Mouse (Mus musculus): ENCODE data around the gene Tmco4. TPM values are rescaled to one million over a fixed set of nuclear protein-coding genes. Genes with fewer than 3 reads are reported as not detected.

The Tmco4 gene
- 0.08 and 0.13 TPM in 2 replicates for polyA plus RNA-seq (2012)

GRCm38 (mm10) chr4:138972827-138973718 is at the start of gene Tmco4:
TSS of gene Tmco4 (plus strand) at chr4:138972888.
- TF ChIP-seq TAL1 (IDR thresholded peaks at IDR 0.05; ENCODE audit: low read length) = no peak
- TF ChIP-seq GATA1 (IDR thresholded peaks at IDR 0.05; ENCODE audit: low read length) = no peak
- H3K4me3 ChIP-seq (replicated peaks) = peak within 1 kb of the TSS; percentile 75
- H3K36me3 ChIP-seq (ENCODE audit: control insufficient read depth) = no peaks in the 10 kb centered on the region
- no peaks in the 10 kb centered on the region for H3K9me3 ChIP-seq (ENCODE audit: control insufficient read depth, low read length)
- H3K4me1 ChIP-seq (ENCODE audit: control insufficient read depth) = peaks cover 26% of the 10 kb centered on the region
- H3K27me3 ChIP-seq (ENCODE audit: control insufficient read depth) = no peaks in the 10 kb centered on the region

- no peak for TF ChIP-seq TAL1 (IDR thresholded peaks at IDR 0.05; ENCODE audit: low read length)
- no peak for TF ChIP-seq GATA1 (IDR thresholded peaks at IDR 0.05; ENCODE audit: low read length)
- H3K27me3 ChIP-seq (ENCODE audit: control insufficient read depth) = peaks cover 3% of the 10 kb centered on the region; the same call in 1 of the 2 replicates
- H3K4me3 ChIP-seq (replicated peaks) = no peak overlapping the region
- H3K9me3 ChIP-seq (ENCODE audit: control insufficient read depth, low read length) = no peaks in the 10 kb centered on the region
- no peaks in the 10 kb centered on the region for H3K36me3 ChIP-seq (ENCODE audit: control insufficient read depth)
- H3K4me1 ChIP-seq (ENCODE audit: control insufficient read depth) = peaks cover 4% of the 10 kb centered on the region
These were observed 47.1 kb upstream of the Tmco4 start for GRCm38 (mm10) chr4:138925561-138925960.

GRCm38 (mm10) chr4:138933862-138934261 is 38.8 kb upstream of the Tmco4 start:
- Histone ChIP-seq H3K4me1 (ENCODE audit: control insufficient read depth) (no peaks in the 10 kb centered on the region), H3K27me3 (ENCODE audit: control insufficient read depth) (no peaks in the 10 kb centered on the region), H3K36me3 (ENCODE audit: control insufficient read depth) (no peaks in the 10 kb centered on the region), H3K9me3 (ENCODE audit: control insufficient read depth, low read length) (no peaks in the 10 kb centered on the region), H3K4me3 (replicated peaks) (no peak overlapping the region)
- TF ChIP-seq TAL1 (IDR thresholded peaks at IDR 0.05; ENCODE audit: low read length) (no peak), GATA1 (IDR thresholded peaks at IDR 0.05; ENCODE audit: low read length) (no peak)

GRCm38 (mm10) chr4:138934456-138935145 is 38.1 kb upstream of the Tmco4 start:
- no peaks in the 10 kb centered on the region for H3K9me3 ChIP-seq (ENCODE audit: control insufficient read depth, low read length)
- TF ChIP-seq GATA1 (IDR thresholded peaks at IDR 0.05; ENCODE audit: low read length) = no peak
- TF ChIP-seq TAL1 (IDR thresholded peaks at IDR 0.05; ENCODE audit: low read length) = no peak
- H3K36me3 ChIP-seq (ENCODE audit: control insufficient read depth) = no peaks in the 10 kb centered on the region
- H3K27me3 ChIP-seq (ENCODE audit: control insufficient read depth) = no peaks in the 10 kb centered on the region
- no peaks in the 10 kb centered on the region for H3K4me1 ChIP-seq (ENCODE audit: control insufficient read depth)
- no peak overlapping the region for H3K4me3 ChIP-seq (replicated peaks)

- Histone ChIP-seq H3K27me3 (ENCODE audit: control insufficient read depth) (no peaks in the 10 kb centered on the region), H3K36me3 (ENCODE audit: control insufficient read depth) (no peaks in the 10 kb centered on the region), H3K4me3 (replicated peaks) (no peak overlapping the region), H3K9me3 (ENCODE audit: control insufficient read depth, low read length) (no peaks in the 10 kb centered on the region), H3K4me1 (ENCODE audit: control insufficient read depth) (peaks cover 2% of the 10 kb centered on the region; the same call in 1 of the 2 replicates)
- TF ChIP-seq TAL1 (IDR thresholded peaks at IDR 0.05; ENCODE audit: low read length) (no peak), GATA1 (IDR thresholded peaks at IDR 0.05; ENCODE audit: low read length) (no peak)
These were observed 34.0 kb upstream of the Tmco4 start for GRCm38 (mm10) chr4:138938495-138939269.

- TF ChIP-seq TAL1 (IDR thresholded peaks at IDR 0.05; ENCODE audit: low read length) = no peak
- no peak for TF ChIP-seq GATA1 (IDR thresholded peaks at IDR 0.05; ENCODE audit: low read length)
These were observed 33.2 kb upstream of the Tmco4 start for GRCm38 (mm10) chr4:138939481-138939880.

GRCm38 (mm10) chr4:138941401-138941800 is 31.3 kb upstream of the Tmco4 start:
- Histone ChIP-seq H3K9me3 (ENCODE audit: control insufficient read depth, low read length) (no peaks in the 10 kb centered on the region), H3K27me3 (ENCODE audit: control insufficient read depth) (no peaks in the 10 kb centered on the region), H3K4me1 (ENCODE audit: control insufficient read depth) (peaks cover 4% of the 10 kb centered on the region; the same call in 1 of the 2 replicates), H3K4me3 (replicated peaks) (no peak overlapping the region), H3K36me3 (ENCODE audit: control insufficient read depth) (no peaks in the 10 kb centered on the region)
- TF ChIP-seq TAL1 (IDR thresholded peaks at IDR 0.05; ENCODE audit: low read length) (no peak), GATA1 (IDR thresholded peaks at IDR 0.05; ENCODE audit: low read length) (no peak)

More at GRCm38 (mm10) chr4:138939481-138939880, 33.2 kb upstream of the Tmco4 start:
- no peak overlapping the region for H3K4me3 ChIP-seq (replicated peaks)
- no peaks in the 10 kb centered on the region for H3K27me3 ChIP-seq (ENCODE audit: control insufficient read depth)
- H3K36me3 ChIP-seq (ENCODE audit: control insufficient read depth) = no peaks in the 10 kb centered on the region
- H3K4me1 ChIP-seq (ENCODE audit: control insufficient read depth) = peaks cover 4% of the 10 kb centered on the region; the same call in 1 of the 2 replicates
- H3K9me3 ChIP-seq (ENCODE audit: control insufficient read depth, low read length) = no peaks in the 10 kb centered on the region

GRCm38 (mm10) chr4:138941966-138942365 is 30.7 kb upstream of the Tmco4 start:
- H3K27me3 ChIP-seq (ENCODE audit: control insufficient read depth) = no peaks in the 10 kb centered on the region
- no peak for TF ChIP-seq TAL1 (IDR thresholded peaks at IDR 0.05; ENCODE audit: low read length)
- no peak for TF ChIP-seq GATA1 (IDR thresholded peaks at IDR 0.05; ENCODE audit: low read length)
- no peak overlapping the region for H3K4me3 ChIP-seq (replicated peaks)
- H3K36me3 ChIP-seq (ENCODE audit: control insufficient read depth) = no peaks in the 10 kb centered on the region
- no peaks in the 10 kb centered on the region for H3K9me3 ChIP-seq (ENCODE audit: control insufficient read depth, low read length)
- peaks cover 4% of the 10 kb centered on the region; the same call in 1 of the 2 replicates for H3K4me1 ChIP-seq (ENCODE audit: control insufficient read depth)

All from erythroblast, embryonic 14.5 days (primary cell).